Mouse (Mus musculus) lung, adult 2 months (tissue): ENCODE results near the gene Il18rap. TPM values are rescaled to one million over a fixed set of nuclear protein-coding genes. Genes with fewer than 3 reads are reported as not detected.

Experiments used
- DNase-seq: peaks from one replicate; pipeline ENCODE4 v3.0.0; 2022
- H3K4me1 ChIP-seq: fragments of 200-500 bp; 2 replicates; pipeline ENCODE4 v1.6.1; 2011; ENCODE audit warnings: low read length; ENCODE audit not compliant: control insufficient read depth, insufficient read depth
- H3K4me3 ChIP-seq: fragments of 200-500 bp; replicated peaks from 2 replicates; pipeline ENCODE3; 2011; ENCODE audit warnings: low read depth, mild to moderate bottlenecking, control low read depth, low read length; ENCODE audit errors: extremely low read depth
- CTCF ChIP-seq: fragments of 200-500 bp; IDR thresholded peaks from 2 replicates; pipeline ENCODE4 v1.5.1; 2011; ENCODE audit warnings: mild to moderate bottlenecking, low read length, control low read depth; ENCODE audit not compliant: insufficient read depth
- POLR2A ChIP-seq: fragments of 200-500 bp; IDR thresholded peaks from 2 replicates; pipeline ENCODE4 v1.6.1; 2011; ENCODE audit warnings: low read depth, mild to moderate bottlenecking, control low read depth, low read length, borderline replicate concordance; ENCODE audit errors: extremely low read depth
- WGBS: fragments of 180-500 bp; shearing (Covaris S2); methylation state at CpG from one replicate; pipeline ENCODE4 v1.1.7; 2018; 5-methylcytosine and 5-hydroxymethylcytosine counted together
- polyA plus RNA-seq: library from polyadenylated mRNA; depleted of rRNA; stranded (reverse); fragments of >200 nt; gene quantifications from 2 replicates; pipeline ENCODE4 v1.2.3, GENCODE M21; 2012

The Il18rap gene
- polyA plus RNA-seq, 1 experiment: 1.4 TPM

- 71% methylated on average over 5 of the region's 5 CpGs for WGBS
- TF ChIP-seq CTCF (no peak), POLR2A (no peak)
- no peak overlapping the region for H3K4me3 ChIP-seq
- no peaks in the 10 kb centered on the region for H3K4me1 ChIP-seq
- DNase-seq: no peak
Measured at GRCm38 (mm10) chr1:40529287-40529686, 14.1 kb downstream of the Il18rap start.

GRCm38 (mm10) chr1:40537577-40537976 is 22.4 kb downstream of the Il18rap start:
- no peak overlapping the region for H3K4me3 ChIP-seq
- WGBS: 79% methylated on average over 5 of the region's 5 CpGs
- DNase-seq: no peak
- no peak for TF ChIP-seq CTCF
- no peak for TF ChIP-seq POLR2A
- H3K4me1 ChIP-seq: no peaks in the 10 kb centered on the region

- Histone ChIP-seq H3K4me1 (no peaks in the 10 kb centered on the region), H3K4me3 (no peak overlapping the region)
- 1% methylated on average over 2 of the region's 2 CpGs for WGBS
- peak; percentile 31 for DNase-seq
- TF ChIP-seq POLR2A (no peak), CTCF (peak; percentile 52; the same call in 1 of the 2 replicates)
Measured at GRCm38 (mm10) chr1:40544650-40545049, 29.5 kb downstream of the Il18rap start.

- no peak for DNase-seq
- Histone ChIP-seq H3K4me1 (no peaks in the 10 kb centered on the region), H3K4me3 (no peak overlapping the region)
- TF ChIP-seq POLR2A: no peak
- WGBS: 64% methylated on average over 4 of the region's 4 CpGs
Measured at GRCm38 (mm10) chr1:40546645-40547044, 31.5 kb downstream of the Il18rap start.

GRCm38 (mm10) chr1:40547064-40547572 is 32.0 kb downstream of the Il18rap start:
- Histone ChIP-seq H3K4me1 (no peaks in the 10 kb centered on the region), H3K4me3 (no peak overlapping the region)
- WGBS: 76% methylated on average over 11 of the region's 11 CpGs
- no peak for DNase-seq
- TF ChIP-seq CTCF: no peak
- TF ChIP-seq POLR2A: no peak

- WGBS: 35% methylated on average over 10 of the region's 10 CpGs
- no peak overlapping the region for H3K4me3 ChIP-seq
- TF ChIP-seq POLR2A (no peak), CTCF (no peak)
- H3K4me1 ChIP-seq: no peaks in the 10 kb centered on the region
- no peak for DNase-seq
Measured at GRCm38 (mm10) chr1:40547762-40548161, 32.6 kb downstream of the Il18rap start.

GRCm38 (mm10) chr1:40569374-40569773 is 54.2 kb downstream of the Il18rap start:
- TF ChIP-seq CTCF (no peak), POLR2A (no peak)
- 66% methylated on average over 4 of the region's 4 CpGs for WGBS
- Histone ChIP-seq H3K4me1 (no peaks in the 10 kb centered on the region), H3K4me3 (no peak overlapping the region)
- no peak for DNase-seq

- DNase-seq: peak; percentile 20
- peak; percentile 52 for TF ChIP-seq CTCF
- TF ChIP-seq POLR2A: no peak
- WGBS: 8% methylated on average over 7 of the region's 7 CpGs
- H3K4me3 ChIP-seq: no peak within 1 kb of the TSS
- no peaks in the 10 kb centered on the region for H3K4me1 ChIP-seq
Measured at GRCm38 (mm10) chr1:40579784-40580183, 64.6 kb downstream of the Il18rap start, which contains the start of gene Slc9a4. TSS of gene Slc9a4 (plus strand) at chr1:40580081.

GRCm38 (mm10) chr1:40580269-40580668 is 65.1 kb downstream of the Il18rap start:
- no peak for DNase-seq
- Histone ChIP-seq H3K4me1 (no peaks in the 10 kb centered on the region), H3K4me3 (no peak overlapping the region)
- WGBS: 63% methylated on average over 14 of the region's 14 CpGs
- no peak for TF ChIP-seq POLR2A
- TF ChIP-seq CTCF: no peak

GRCm38 (mm10) chr1:40586776-40587175 is 71.6 kb downstream of the Il18rap start:
- WGBS: 87% methylated on average over 5 of the region's 5 CpGs
- no peak for DNase-seq
- no peak overlapping the region for H3K4me3 ChIP-seq
- no peaks in the 10 kb centered on the region for H3K4me1 ChIP-seq
- no peak for TF ChIP-seq POLR2A
- no peak for TF ChIP-seq CTCF
